Mouse (Mus musculus) skeletal muscle tissue, postnatal 0 days (tissue): ENCODE results near the gene Cyp1a2. TPM values are rescaled to one million over a fixed set of nuclear protein-coding genes. Genes with fewer than 3 reads are reported as not detected.

ENCODE experiments used
- polyA plus RNA-seq: library from polyadenylated mRNA; unstranded; fragments of >200 nt; fragmentation: Nextera tagmentation; extraction: Ambion mirVana; gene quantifications from 2 replicates; pipeline ENCODE4 v1.2.1, GENCODE M21; 2015

The Cyp1a2 gene
- not detected in 2 replicates for polyA plus RNA-seq

GRCm38 (mm10) chr9:57683520-57683919 lies at the start of gene Cyp1a2:
Cyp1a2 (minus strand) TSS chr9:57683703.

GRCm38 (mm10) chr9:57708068-57708719 lies 24.7 kb upstream of the Cyp1a2 start, which contains the start of gene Edc3:
Edc3 (plus strand) TSS chr9:57708540.

GRCm38 (mm10) chr9:57687751-57688150 lies 4.2 kb upstream of the Cyp1a2 start, which contains the start of gene Cyp1a1:
Cyp1a1 (plus strand) TSS chr9:57687928.

GRCm38 (mm10) chr9:57653283-57653682 lies 30.2 kb downstream of the Cyp1a2 start, which contains the start of gene Csk:
Csk (minus strand) TSS chr9:57653631.

Other genes with a start within 250 kb of the Cyp1a2 start
- 14.5 and 14.9 TPM in 2 replicates for gene Ppcdc, start 243.6 kb downstream of the Cyp1a2 start, polyA plus RNA-seq
- 7.9 and 8.3 TPM in 2 replicates for gene Scamp5, start 215.6 kb downstream of the Cyp1a2 start, polyA plus RNA-seq
- 0.18 and 0.19 TPM in 2 replicates for gene Rpp25, start 179.7 kb downstream of the Cyp1a2 start, polyA plus RNA-seq
- gene Cox5a, start 162.4 kb downstream of the Cyp1a2 start, polyA plus RNA-seq, result 1,582 and 1,881 TPM in 2 replicates
- gene Fam219b, start 146.2 kb downstream of the Cyp1a2 start, polyA plus RNA-seq, result 10.2 and 12.0 TPM in 2 replicates
- gene Mpi, start 130.9 kb downstream of the Cyp1a2 start, polyA plus RNA-seq, result 118 and 126 TPM in 2 replicates
- 77.4 and 83.4 TPM in 2 replicates for gene Scamp2, start 122.8 kb downstream of the Cyp1a2 start, polyA plus RNA-seq
- gene Ulk3, start 94.3 kb downstream of the Cyp1a2 start, polyA plus RNA-seq, result 7.6 and 10.5 TPM in 2 replicates
- 0.09 and 0.10 TPM in 2 replicates for gene Cplx3, start 77.4 kb downstream of the Cyp1a2 start, polyA plus RNA-seq
- not detected in 2 replicates for gene Lman1l, start 62.9 kb downstream of the Cyp1a2 start, polyA plus RNA-seq
- 10.5 and 13.5 TPM in 2 replicates for gene Csk, start 30.1 kb downstream of the Cyp1a2 start, polyA plus RNA-seq
- gene Cyp1a1, start 4.2 kb upstream of the Cyp1a2 start, polyA plus RNA-seq, result not detected in 2 replicates
- 11.0 and 11.1 TPM in 2 replicates for gene Edc3, start 24.8 kb upstream of the Cyp1a2 start, polyA plus RNA-seq
- gene Clk3, start 82.2 kb upstream of the Cyp1a2 start, polyA plus RNA-seq, result 33.6 and 34.7 TPM in 2 replicates
- 2.7 and 2.9 TPM in 2 replicates for gene Arid3b, start 153.1 kb upstream of the Cyp1a2 start, polyA plus RNA-seq
- gene Ubl7, start 227.3 kb upstream of the Cyp1a2 start, polyA plus RNA-seq, result 81.2 and 90.4 TPM in 2 replicates